Mouse (Mus musculus) midbrain, embryonic 12.5 days (tissue): Measurements from ENCODE around the gene Fsd1. TPM values are rescaled to one million over a fixed set of nuclear protein-coding genes. Genes with fewer than 3 reads are reported as not detected.

ENCODE experiments used
- ATAC-seq: fragments of 200-750 bp; cut with Nextera tagmentation; 2 replicates; pipeline ENCODE4 v1.8.0; 2017; ENCODE audit warnings: low read depth, moderate TSS enrichment, moderate library complexity; ENCODE audit not compliant: low FRiP score
- H3K27ac ChIP-seq: fragments of 300-500 bp; sonication (generic); replicated peaks from 2 replicates; pipeline ENCODE4 v1.5.1; 2016; ENCODE audit warnings: mild to moderate bottlenecking
- H3K27me3 ChIP-seq: fragments of 300-500 bp; sonication (generic); 2 replicates; pipeline ENCODE4 v1.6.1; 2016; ENCODE audit warnings: mild to moderate bottlenecking
- H3K36me3 ChIP-seq: fragments of 300-500 bp; sonication (generic); 2 replicates; pipeline ENCODE4 v1.6.1; 2016
- H3K4me1 ChIP-seq: fragments of 300-500 bp; sonication (generic); 2 replicates; pipeline ENCODE4 v1.6.1; 2016
- H3K4me2 ChIP-seq: fragments of 300-500 bp; sonication (generic); replicated peaks from 2 replicates; pipeline ENCODE4 v1.6.1; 2016; ENCODE audit warnings: mild to moderate bottlenecking, moderate library complexity
- H3K4me3 ChIP-seq: fragments of 300-500 bp; sonication (generic); 2 replicates; pipeline ENCODE4 v1.5.1; 2016; ENCODE audit warnings: mild to moderate bottlenecking
- H3K9ac ChIP-seq: fragments of 300-500 bp; sonication (generic); replicated peaks from 2 replicates; pipeline ENCODE4 v1.6.1; 2016; ENCODE audit warnings: mild to moderate bottlenecking, moderate library complexity
- H3K9me3 ChIP-seq: fragments of 300-500 bp; sonication (generic); 2 replicates; pipeline ENCODE4 v1.6.1; 2016; ENCODE audit warnings: mild to moderate bottlenecking
- WGBS: fragments of 180-500 bp; shearing (Covaris S2); methylation state at CpG from one replicate; pipeline ENCODE4 v1.1.7; 2016; 5-methylcytosine and 5-hydroxymethylcytosine counted together
- polyA plus RNA-seq: library from polyadenylated mRNA; unstranded; fragments of >200 nt; fragmentation: Nextera tagmentation; extraction: Ambion mirVana; gene quantifications from 2 replicates; pipeline ENCODE4 v1.2.1, GENCODE M21; 2016

The Fsd1 gene
- polyA plus RNA-seq, 1 experiment from 2014 or later, result 89.8 TPM

DNA sequence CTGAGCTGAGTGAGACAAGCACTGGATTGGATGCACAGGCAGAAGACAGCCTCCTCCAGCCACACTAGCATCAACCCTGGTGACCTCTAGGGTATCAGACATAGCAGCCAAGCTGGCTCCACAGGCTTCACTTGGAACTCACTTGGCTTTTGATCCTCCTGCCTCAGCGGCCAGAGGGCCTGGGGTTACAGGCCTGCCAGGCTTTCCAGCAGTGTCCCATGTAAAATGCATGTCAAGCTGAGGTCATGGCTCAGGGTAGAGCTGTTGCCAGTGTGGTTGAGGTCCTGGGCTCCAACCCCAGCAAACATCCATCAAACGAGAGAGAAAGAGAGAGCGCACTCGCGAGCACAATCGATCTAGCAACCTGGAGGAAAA is 48.4 kb downstream of the Fsd1 start:
- H3K4me2 ChIP-seq, result 0 out of 2 replicates have a peak overlapping the region, but pooled peaks have one; percentile 2
- no peak for ATAC-seq
- H3K9ac ChIP-seq, result peak overlapping the region; percentile 87; the same call in 1 of the 2 replicates
- no peak overlapping the region for H3K4me3 ChIP-seq
- WGBS, result 97% methylated on average over 6 of the region's 6 CpGs
- no peaks in the 10 kb centered on the region for H3K27me3 ChIP-seq
- H3K9me3 ChIP-seq, result no peaks in the 10 kb centered on the region
- no peak overlapping the region for H3K27ac ChIP-seq
- peaks cover 26% of the 10 kb centered on the region for H3K4me1 ChIP-seq
- H3K36me3 ChIP-seq, result peaks cover 28% of the 10 kb centered on the region

- peak overlapping the region; percentile 87 for H3K9ac ChIP-seq
- peak overlapping the region; percentile 67 for H3K4me2 ChIP-seq
- H3K36me3 ChIP-seq, result peaks cover 26% of the 10 kb centered on the region
- no peak overlapping the region for H3K27ac ChIP-seq
- H3K4me1 ChIP-seq, result peaks cover 26% of the 10 kb centered on the region
- no peak for ATAC-seq
- 81% methylated on average over 4 of the region's 4 CpGs for WGBS
- peak overlapping the region; percentile 85 for H3K4me3 ChIP-seq
- H3K27me3 ChIP-seq, result no peaks in the 10 kb centered on the region
- H3K9me3 ChIP-seq, result no peaks in the 10 kb centered on the region
These were observed 48.9 kb downstream of the Fsd1 start for GRCm38 (mm10) chr17:56035216-56035615.

DNA sequence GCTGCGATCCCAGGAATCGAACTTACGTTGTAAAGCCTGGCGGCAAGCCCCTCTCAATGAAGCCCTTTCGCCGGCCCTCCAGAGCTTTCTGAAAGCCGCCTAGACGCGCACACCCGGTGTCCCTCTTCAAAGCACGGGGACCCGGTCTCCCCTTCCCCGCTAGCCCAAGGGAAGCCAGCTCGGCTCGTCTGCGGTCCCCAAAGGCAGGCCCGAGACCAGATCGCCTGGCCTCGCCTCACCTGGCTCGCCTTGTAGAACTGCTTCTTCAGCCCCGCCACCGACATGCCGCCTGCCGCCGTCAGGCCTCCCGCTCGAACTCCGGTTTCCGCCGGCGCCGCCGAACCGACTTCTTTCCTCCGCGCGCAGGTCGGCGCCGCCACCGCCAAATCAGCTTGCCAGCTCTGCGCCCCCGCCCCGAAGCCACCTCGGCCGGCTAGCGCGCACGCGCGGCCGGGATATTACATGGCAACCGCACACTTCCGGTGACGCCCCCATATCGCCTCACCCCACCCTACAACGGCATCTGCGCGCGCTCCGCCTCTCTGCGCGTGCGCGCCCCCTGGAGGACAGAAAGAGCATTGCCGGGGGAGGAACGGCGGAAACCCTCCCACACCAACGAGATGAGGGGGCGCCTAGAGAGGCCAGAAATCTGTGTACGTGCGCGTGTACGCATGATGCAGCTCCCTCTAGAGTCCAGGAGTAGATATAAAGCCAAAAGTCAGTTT is 50.0 kb downstream of the Fsd1 start, which contains the start of gene Sh3gl1:
TSS of gene Sh3gl1 (minus strand) at position 460 of the 725 bp plus-strand sequence.
- Histone ChIP-seq H3K4me2 (peak within 1 kb of the TSS; percentile 67), H3K27ac (peak within 1 kb of the TSS; percentile 90), H3K27me3 (no peaks in the 10 kb centered on the region), H3K9me3 (no peaks in the 10 kb centered on the region), H3K36me3 (peaks cover 26% of the 10 kb centered on the region), H3K4me1 (peaks cover 36% of the 10 kb centered on the region), H3K9ac (peak within 1 kb of the TSS; percentile 87), H3K4me3 (peak within 1 kb of the TSS; percentile 85)
- WGBS, result under 1% methylated on average over 74 of the region's 74 CpGs
- peak; percentile 90 for ATAC-seq

- WGBS, result 37% methylated on average over 13 of the region's 13 CpGs
- no peak overlapping the region for H3K27ac ChIP-seq
- peak; percentile 25 for ATAC-seq
- no peaks in the 10 kb centered on the region for H3K27me3 ChIP-seq
- H3K36me3 ChIP-seq, result peaks cover 26% of the 10 kb centered on the region
- peak overlapping the region; percentile 67 for H3K4me2 ChIP-seq
- H3K4me3 ChIP-seq, result peak overlapping the region; percentile 85; the same call in 1 of the 2 replicates
- no peak overlapping the region; the same call in 1 of the 2 replicates for H3K9ac ChIP-seq
- H3K4me1 ChIP-seq, result peaks cover 41% of the 10 kb centered on the region
- no peaks in the 10 kb centered on the region for H3K9me3 ChIP-seq
These were observed 50.6 kb downstream of the Fsd1 start for GRCm38 (mm10) chr17:56036901-56037287.

GRCm38 (mm10) chr17:56038583-56039261 is 52.4 kb downstream of the Fsd1 start:
- Histone ChIP-seq H3K27me3 (no peaks in the 10 kb centered on the region), H3K9me3 (no peaks in the 10 kb centered on the region), H3K4me1 (peaks cover 42% of the 10 kb centered on the region), H3K27ac (no peak overlapping the region), H3K9ac (no peak overlapping the region), H3K4me3 (no peak overlapping the region), H3K4me2 (no peak overlapping the region), H3K36me3 (peaks cover 14% of the 10 kb centered on the region)
- WGBS, result 89% methylated on average over 8 of the region's 8 CpGs
- ATAC-seq, result no peak

DNA sequence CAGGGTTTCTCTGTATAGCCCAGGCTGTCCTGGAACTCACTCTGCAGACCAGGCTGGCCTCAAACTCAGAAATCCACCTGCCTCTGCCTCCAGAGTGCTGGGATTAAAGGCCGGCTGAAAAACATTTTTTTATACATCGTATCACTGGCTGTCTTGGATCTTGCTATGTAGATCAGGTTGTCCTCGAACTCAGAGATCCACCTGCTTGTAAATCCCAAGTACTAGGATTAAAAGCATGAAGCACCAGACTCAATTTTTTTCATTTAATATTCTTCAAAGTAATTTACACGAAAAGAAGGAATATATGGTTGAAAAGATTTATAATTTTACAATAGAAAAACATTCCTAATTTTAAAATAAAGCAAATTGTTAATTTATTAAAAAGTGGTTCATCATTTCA is 53.0 kb downstream of the Fsd1 start:
- 74% methylated on average over 4 of the region's 4 CpGs for WGBS
- Histone ChIP-seq H3K27me3 (no peaks in the 10 kb centered on the region), H3K4me2 (peak overlapping the region; percentile 93), H3K36me3 (peaks cover 14% of the 10 kb centered on the region), H3K9me3 (no peaks in the 10 kb centered on the region), H3K27ac (no peak overlapping the region), H3K4me1 (peaks cover 37% of the 10 kb centered on the region), H3K9ac (no peak overlapping the region), H3K4me3 (peak overlapping the region; percentile 87; the same call in 1 of the 2 replicates)
- ATAC-seq, result no peak

DNA sequence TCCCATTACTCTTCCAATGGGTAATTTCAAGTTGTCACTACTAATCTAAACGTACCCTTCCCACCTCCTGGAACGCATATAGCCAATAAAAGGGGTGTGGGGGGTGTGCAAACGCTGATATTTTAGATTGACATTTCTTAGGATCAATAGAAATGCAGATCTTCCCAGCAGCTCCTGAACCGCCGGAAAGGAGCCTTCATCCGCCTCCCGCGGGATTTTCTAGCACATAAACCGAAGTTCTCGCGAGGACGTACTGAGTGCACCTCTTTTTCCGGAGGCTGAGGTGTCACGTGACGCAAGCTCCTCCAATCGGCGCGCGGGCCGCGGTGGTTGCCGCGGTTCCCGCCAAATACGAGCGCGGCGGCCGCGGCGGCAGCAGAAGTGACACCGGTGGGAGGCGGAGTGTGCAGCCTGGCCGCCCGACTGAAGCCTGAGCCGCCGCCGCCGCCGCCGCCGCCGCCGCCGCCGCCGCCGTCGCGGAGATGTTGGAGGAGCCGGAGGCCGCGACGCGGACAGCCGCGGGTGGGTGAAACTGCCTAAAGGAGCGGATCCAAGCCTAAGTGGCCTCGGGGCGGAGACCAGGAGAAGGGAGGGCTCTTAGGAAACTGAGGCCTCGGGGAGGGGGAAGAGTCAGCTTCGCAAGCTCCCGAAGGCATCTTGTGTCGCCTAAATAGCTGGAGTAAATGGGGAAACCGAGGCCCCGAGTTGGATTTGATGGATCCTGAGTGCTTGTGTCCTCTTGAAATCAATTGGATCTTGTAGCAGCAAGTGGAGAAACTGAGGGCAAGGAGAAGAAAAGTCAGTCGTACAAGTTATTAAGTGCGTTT is 53.9 kb downstream of the Fsd1 start, which contains the start of gene Chaf1a:
TSS of gene Chaf1a (plus strand) at position 410 of the 827 bp plus-strand sequence.
- Histone ChIP-seq H3K36me3 (peaks cover 18% of the 10 kb centered on the region; the same call in 1 of the 2 replicates), H3K4me2 (peak within 1 kb of the TSS; percentile 93), H3K27me3 (no peaks in the 10 kb centered on the region), H3K4me3 (peak within 1 kb of the TSS; percentile 87), H3K27ac (peak within 1 kb of the TSS; percentile 75), H3K9me3 (no peaks in the 10 kb centered on the region), H3K9ac (peak within 1 kb of the TSS; percentile 84), H3K4me1 (peaks cover 30% of the 10 kb centered on the region)
- ATAC-seq, result peak; percentile 84
- under 1% methylated on average over 68 of the region's 68 CpGs for WGBS

DNA sequence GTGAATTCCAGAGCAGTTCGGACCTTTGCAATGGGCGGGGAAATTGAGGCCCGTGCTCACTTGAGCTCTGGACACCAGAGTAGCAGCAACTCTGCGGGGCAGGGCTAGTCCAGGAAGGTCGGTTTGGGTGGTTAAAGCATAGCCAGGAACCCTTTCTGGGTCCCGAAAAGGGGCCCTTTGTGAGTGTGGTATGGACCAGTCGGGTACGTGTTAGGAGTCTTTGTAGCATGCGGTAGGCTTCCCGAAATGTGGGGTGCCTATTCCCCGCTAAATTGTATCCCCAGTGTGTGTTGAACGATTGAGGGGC is 54.5 kb downstream of the Fsd1 start:
- Histone ChIP-seq H3K9ac (peak overlapping the region; percentile 84), H3K36me3 (peaks cover 22% of the 10 kb centered on the region), H3K4me1 (peaks cover 24% of the 10 kb centered on the region), H3K4me3 (peak overlapping the region; percentile 87), H3K27ac (0 out of 2 replicates have a peak overlapping the region, but pooled peaks have one; percentile 75), H3K9me3 (no peaks in the 10 kb centered on the region), H3K4me2 (peak overlapping the region; percentile 93), H3K27me3 (no peaks in the 10 kb centered on the region)
- no peak for ATAC-seq
- WGBS, result 2% methylated on average over 12 of the region's 12 CpGs

Other genes with a start within 250 kb of the Fsd1 start
- gene Adgre4, start 236.5 kb upstream of the Fsd1 start, polyA plus RNA-seq, result 0.10 TPM in 2 replicates
- gene Zfp119a, start 107.6 kb upstream of the Fsd1 start, polyA plus RNA-seq, result 12.6 and 13.3 TPM in 2 replicates
- 15.7 and 16.7 TPM in 2 replicates for gene Zfp959, start 94.4 kb upstream of the Fsd1 start, polyA plus RNA-seq
- gene Zfp119b, start 37.0 kb upstream of the Fsd1 start, polyA plus RNA-seq, result 6.1 and 6.3 TPM in 2 replicates
- gene Ebi3, start 33.9 kb upstream of the Fsd1 start, polyA plus RNA-seq, result 3.2 and 3.8 TPM in 2 replicates
- 28.7 and 29.4 TPM in 2 replicates for gene Yju2, start 27.4 kb upstream of the Fsd1 start, polyA plus RNA-seq
- gene Shd, start 16.0 kb upstream of the Fsd1 start, polyA plus RNA-seq, result 123 and 131 TPM in 2 replicates
- gene Stap2, start 19.1 kb downstream of the Fsd1 start, polyA plus RNA-seq, result 4.7 and 5.7 TPM in 2 replicates
- gene Mpnd, start 19.2 kb downstream of the Fsd1 start, polyA plus RNA-seq, result 195 and 205 TPM in 2 replicates
- gene Sh3gl1, start 50.1 kb downstream of the Fsd1 start, polyA plus RNA-seq, result 131 and 138 TPM in 2 replicates
- 32.5 and 34.5 TPM in 2 replicates for gene Chaf1a, start 53.9 kb downstream of the Fsd1 start, polyA plus RNA-seq
- 54.9 and 58.1 TPM in 2 replicates for gene Ubxn6, start 88.5 kb downstream of the Fsd1 start, polyA plus RNA-seq
- 179 and 184 TPM in 2 replicates for gene Hdgfl2, start 93.1 kb downstream of the Fsd1 start, polyA plus RNA-seq
- 0.09 and 0.10 TPM in 2 replicates for gene Plin4, start 123.3 kb downstream of the Fsd1 start, polyA plus RNA-seq
- 0.14 and 0.34 TPM in 2 replicates for gene Plin5, start 131.1 kb downstream of the Fsd1 start, polyA plus RNA-seq
- gene Lrg1, start 135.5 kb downstream of the Fsd1 start, polyA plus RNA-seq, result 0.29 TPM in 1 of 2 replicates, not detected in the other
- gene Sema6b, start 153.8 kb downstream of the Fsd1 start, polyA plus RNA-seq, result 6.5 and 7.9 TPM in 2 replicates
- 8.0 and 8.2 TPM in 2 replicates for gene Tnfaip8l1, start 176.0 kb downstream of the Fsd1 start, polyA plus RNA-seq
- gene Mydgf, start 197.4 kb downstream of the Fsd1 start, polyA plus RNA-seq, result 56.8 and 61.6 TPM in 2 replicates
- gene Dpp9, start 232.4 kb downstream of the Fsd1 start, polyA plus RNA-seq, result 41.0 and 43.9 TPM in 2 replicates